Mouse (Mus musculus) CH12.LX (cell line): ENCODE results near the gene Dnaaf5. TPM values are rescaled to one million over a fixed set of nuclear protein-coding genes. Genes with fewer than 3 reads are reported as not detected.
A peak's percentile ranks its signal among the peaks of the same experiment; 100 is the strongest.

Experiments used
- DNase-seq: peaks from one replicate; pipeline ENCODE4 v3.0.0-alpha.2; 2013; ENCODE audit errors: extremely low read depth
- H3K27ac ChIP-seq: 2 replicates; pipeline ENCODE4 v1.5.1; 2012; ENCODE audit warnings: low read depth, mild to moderate bottlenecking, control low read depth, moderate library complexity; ENCODE audit not compliant: insufficient read depth
- H3K27me3 ChIP-seq: replicated peaks from 2 replicates; pipeline ENCODE3; 2012; ENCODE audit warnings: inconsistent platforms
- H3K36me3 ChIP-seq, 2 experiments: replicated peaks in 1 of 2; 2 replicates each; pipeline versions ENCODE3 to v1.6.1; 2012; ENCODE audit warnings: inconsistent platforms in 1 of 2, low read length in 1 of 2, mild to moderate bottlenecking in 1 of 2, mixed read lengths in 1 of 2, moderate library complexity in 1 of 2; ENCODE audit not compliant: control insufficient read depth in 1 of 2, insufficient read depth in 1 of 2
- H3K4me1 ChIP-seq, 2 experiments: 2 replicates each; pipeline ENCODE4 v1.6.1; 2012; ENCODE audit warnings: inconsistent platforms in 1 of 2, moderate library complexity in 1 of 2; ENCODE audit not compliant: insufficient read depth in 2 of 2, control insufficient read depth in 1 of 2
- H3K4me2 ChIP-seq: 2 replicates; pipeline ENCODE4 v1.6.1; 2012; ENCODE audit warnings: low read depth, mild to moderate bottlenecking, control low read depth; ENCODE audit not compliant: poor library complexity, insufficient read depth, severe bottlenecking
- H3K4me3 ChIP-seq, 3 experiments: fragments of 150-350 bp in 1 of 3; sonication (generic) in 1 of 3; replicated peaks in 1 of 3; 2 replicates each; pipeline versions ENCODE3 to v1.5.1; 2011 to 2012; ENCODE audit warnings: low read depth in 2 of 3, low read length in 2 of 3, mild to moderate bottlenecking in 2 of 3, moderate library complexity in 2 of 3, control low read depth in 1 of 3, improper control_type of control experiment in 1 of 3, inconsistent platforms in 1 of 3, mixed read lengths in 1 of 3; ENCODE audit not compliant: poor library complexity in 1 of 3
- H3K79me2 ChIP-seq: replicated peaks from 2 replicates; pipeline ENCODE4 v1.6.1; 2012; ENCODE audit warnings: mild to moderate bottlenecking, moderate library complexity; ENCODE audit not compliant: control insufficient read depth, poor library complexity, insufficient read depth, severe bottlenecking; ENCODE audit errors: extremely low read depth
- H3K9ac ChIP-seq: 2 replicates; pipeline ENCODE4 v1.6.1; 2012; ENCODE audit warnings: low read depth, mild to moderate bottlenecking, control low read depth, moderate library complexity; ENCODE audit not compliant: insufficient read depth
- H3K9me3 ChIP-seq: replicated peaks from 2 replicates; pipeline ENCODE3; 2012; ENCODE audit warnings: low read length, inconsistent platforms, mixed read lengths
- CTCF ChIP-seq, 2 experiments: IDR thresholded peaks in 1 of 2; conservative IDR thresholded peaks in 1 of 2; 2 replicates each; pipeline ENCODE4 v1.5.1; 2011 to 2012; ENCODE audit warnings: low read depth in 2 of 2, low read length in 2 of 2, improper control_type of control experiment in 1 of 2, inconsistent platforms in 1 of 2, mild to moderate bottlenecking in 1 of 2, moderate library complexity in 1 of 2
- E2F4 ChIP-seq: IDR thresholded peaks from 2 replicates; pipeline ENCODE4 v1.6.1; 2011; ENCODE audit warnings: low read depth, low read length, improper control_type of control experiment; ENCODE audit not compliant: insufficient replicate concordance
- HCFC1 ChIP-seq: IDR thresholded peaks from 2 replicates; pipeline ENCODE4 v1.6.1; 2012; ENCODE audit warnings: low read depth, mild to moderate bottlenecking, inconsistent platforms, low read length, improper control_type of control experiment
- JUND ChIP-seq: conservative IDR thresholded peaks from 2 replicates; pipeline ENCODE4 v1.6.1; 2011; ENCODE audit warnings: low read depth, low read length, improper control_type of control experiment
- MAFK ChIP-seq: IDR thresholded peaks from 2 replicates; pipeline ENCODE4 v1.6.1; 2011; ENCODE audit warnings: low read length, improper control_type of control experiment; ENCODE audit not compliant: insufficient replicate concordance
- MAZ ChIP-seq: IDR thresholded peaks from 2 replicates; pipeline ENCODE4 v1.6.1; 2012; ENCODE audit warnings: low read depth, mild to moderate bottlenecking, inconsistent platforms, low read length, improper control_type of control experiment, moderate library complexity
- MEF2A ChIP-seq: IDR thresholded peaks from 2 replicates; pipeline ENCODE4 v1.6.1; 2014; ENCODE audit warnings: low read depth, mild to moderate bottlenecking, inconsistent platforms, low read length, improper control_type of control experiment, borderline replicate concordance
- NRF1 ChIP-seq: IDR thresholded peaks from 2 replicates; pipeline ENCODE4 v1.6.1; 2014; ENCODE audit warnings: low read depth, mild to moderate bottlenecking, inconsistent platforms, low read length, improper control_type of control experiment, moderate library complexity
- PAX5 ChIP-seq: IDR thresholded peaks from 2 replicates; pipeline ENCODE4 v1.6.1; 2012; ENCODE audit warnings: low read length, inconsistent platforms, mixed read lengths
- POLR2AphosphoS2 ChIP-seq: IDR thresholded peaks from 2 replicates; pipeline ENCODE4 v1.6.1; 2011; ENCODE audit warnings: low read depth, low read length, improper control_type of control experiment
- RAD21 ChIP-seq: IDR thresholded peaks from 2 replicates; pipeline ENCODE4 v1.6.1; 2011; ENCODE audit warnings: low read depth, mild to moderate bottlenecking, low read length, improper control_type of control experiment, moderate library complexity
- SMC3 ChIP-seq: IDR thresholded peaks from 2 replicates; pipeline ENCODE4 v1.6.1; 2011; ENCODE audit warnings: low read depth, low read length, improper control_type of control experiment
- TCF12 ChIP-seq: IDR thresholded peaks from 2 replicates; pipeline ENCODE4 v1.6.1; 2014; ENCODE audit warnings: low read depth, mild to moderate bottlenecking, inconsistent platforms, low read length, improper control_type of control experiment
- USF1 ChIP-seq: IDR thresholded peaks from 2 replicates; pipeline ENCODE4 v1.6.1; 2014; ENCODE audit warnings: low read depth, mild to moderate bottlenecking, inconsistent platforms, low read length, improper control_type of control experiment
- ZC3H11A ChIP-seq: IDR thresholded peaks from 2 replicates; pipeline ENCODE4 v1.6.1; 2012; ENCODE audit warnings: low read depth, mild to moderate bottlenecking, inconsistent platforms, low read length, improper control_type of control experiment
- ZMIZ1 ChIP-seq: IDR thresholded peaks from 2 replicates; pipeline ENCODE4 v1.6.1; 2012; ENCODE audit warnings: low read depth, mild to moderate bottlenecking, inconsistent platforms, low read length, improper control_type of control experiment
- ZNF384 ChIP-seq: IDR thresholded peaks from 2 replicates; pipeline ENCODE4 v1.6.1; 2012; ENCODE audit warnings: low read depth, low read length, improper control_type of control experiment, inconsistent platforms
- dilution Hi-C: fragments of 300-500 bp; cut with MboI; formaldehyde crosslinking; loops from 2 replicates; pipeline ENCODE4 v1.14.3; 2020; ENCODE audit warnings: low sequenced_read_pairs; ENCODE audit not compliant: extremely low pct_unique_long_range_greater_than_20kb, extremely low pct_ligation_motif_present
- in situ Hi-C: fragments of 300-500 bp; cut with MboI; formaldehyde crosslinking; loops from 3 replicates; pipeline ENCODE4 v1.14.3; 2019; ENCODE audit warnings: low sequenced_read_pairs, low pct_ligation_motif_present, low pct_unique_long_range_greater_than_20kb, mixed read lengths
- polyA plus RNA-seq: library from polyadenylated mRNA; unstranded; fragments of >175 nt; gene quantifications from 2 replicates; pipeline ENCODE4 v1.2.1, GENCODE M21; 2012; ENCODE audit warnings: low read depth; ENCODE audit not compliant: insufficient read length
- total RNA-seq, 2 experiments: library from RNA; depleted of rRNA; stranded (reverse); fragments of 300-350 nt in 1 of 2; fragments of >200 nt in 1 of 2; gene quantifications; 2 replicates each; pipeline ENCODE4 v1.2.3; 2012 to 2014

Gene Dnaaf5
- total and polyA plus RNA-seq, 3 experiments = 17.9 to 25.2 (median 21.7) TPM

DNA sequence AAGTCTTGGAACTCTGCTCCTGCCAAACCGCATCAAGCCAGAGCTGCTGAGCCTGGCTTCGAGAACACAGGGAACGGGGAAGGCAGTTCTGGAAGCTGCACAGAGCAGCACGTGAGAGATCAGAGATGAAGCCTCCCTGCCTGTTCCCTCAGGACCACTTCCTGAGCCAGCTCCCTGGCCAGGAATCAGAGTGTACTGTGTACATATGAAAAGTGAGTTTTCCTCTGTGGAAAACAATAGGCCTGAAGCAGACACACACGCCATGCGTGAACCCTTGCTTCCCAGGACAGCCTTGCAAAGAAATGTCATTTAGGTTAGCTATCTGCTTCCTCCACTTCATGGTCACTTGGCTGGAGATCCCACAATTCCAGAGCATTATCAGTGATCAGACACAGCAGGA lies 48.2 kb upstream of the Dnaaf5 start:
- dilution Hi-C loops = no loop called here
- Histone ChIP-seq H3K4me2 (no peak overlapping the region), H3K27ac (no peak overlapping the region), H3K4me3 (no peak overlapping the region), H3K9ac (no peak overlapping the region), H3K4me1 (peaks cover 0 to 20% of the 10 kb centered on the region in 2 experiments; a peak in 2 of 4 replicates), H3K9me3 (peaks cover 6% of the 10 kb centered on the region), H3K79me2 (no peaks in the 10 kb centered on the region), H3K36me3 (no peaks in the 10 kb centered on the region), H3K27me3 (no peaks in the 10 kb centered on the region)
- no peak for DNase-seq
- TF ChIP-seq POLR2AphosphoS2 (no peak), MAFK (no peak), MAZ (no peak), USF1 (no peak), SMC3 (no peak), ZC3H11A (no peak), HCFC1 (no peak)
- in situ Hi-C loops = no loop called here

DNA sequence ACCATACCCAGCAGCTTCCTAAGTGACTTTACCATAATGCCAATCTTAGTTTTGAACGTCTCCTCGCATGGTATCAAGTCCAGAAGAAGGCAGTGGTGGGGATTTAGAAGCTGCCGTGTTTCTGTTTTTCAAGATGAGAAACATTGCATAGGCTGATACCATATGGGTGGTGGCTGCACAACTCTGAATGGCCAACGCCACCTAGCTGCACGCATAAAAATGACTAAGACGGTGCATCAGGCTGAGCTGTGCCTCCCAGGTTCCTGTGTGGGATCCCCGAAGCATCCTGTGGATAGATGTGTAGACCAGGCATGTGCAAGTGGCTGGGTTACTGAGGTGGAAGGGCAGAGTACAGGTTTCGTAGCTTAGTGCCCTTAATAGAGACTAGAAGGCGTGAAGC lies 42.2 kb upstream of the Dnaaf5 start:
- H3K27me3 ChIP-seq = no peaks in the 10 kb centered on the region
- in situ Hi-C loops (loop anchor here (5.0 kb wide), 1 partner anchor 69 kb away; no protein-coding TSS in a partner anchor), dilution Hi-C loops (no loop called here)
- no peak overlapping the region for H3K27ac ChIP-seq
- no peaks in the 10 kb centered on the region for H3K9me3 ChIP-seq
- H3K36me3 ChIP-seq = no peaks in the 10 kb centered on the region
- H3K4me1 ChIP-seq = peaks cover 0 to 3% of the 10 kb centered on the region in 2 experiments; a peak in 1 of 4 replicates
- no peak overlapping the region for H3K4me3 ChIP-seq
- H3K79me2 ChIP-seq = no peaks in the 10 kb centered on the region
- DNase-seq = no peak
- H3K4me2 ChIP-seq = no peak overlapping the region
- TF ChIP-seq CTCF (conservative IDR thresholded peaks at IDR 0.05 in 1 of 2, IDR thresholded peaks at IDR 0.05 in 1 of 2; ENCODE audit: low read depth in 2 of 2, low read length in 2 of 2) = peak in 1 of 2 experiments; percentile 67; a peak in 2 of 4 replicates
- no peak for TF ChIP-seq MEF2A
- peak; percentile 52 for TF ChIP-seq SMC3
- no peak for TF ChIP-seq JUND
- peak; percentile 60 for TF ChIP-seq RAD21
- H3K9ac ChIP-seq = no peak overlapping the region

DNA sequence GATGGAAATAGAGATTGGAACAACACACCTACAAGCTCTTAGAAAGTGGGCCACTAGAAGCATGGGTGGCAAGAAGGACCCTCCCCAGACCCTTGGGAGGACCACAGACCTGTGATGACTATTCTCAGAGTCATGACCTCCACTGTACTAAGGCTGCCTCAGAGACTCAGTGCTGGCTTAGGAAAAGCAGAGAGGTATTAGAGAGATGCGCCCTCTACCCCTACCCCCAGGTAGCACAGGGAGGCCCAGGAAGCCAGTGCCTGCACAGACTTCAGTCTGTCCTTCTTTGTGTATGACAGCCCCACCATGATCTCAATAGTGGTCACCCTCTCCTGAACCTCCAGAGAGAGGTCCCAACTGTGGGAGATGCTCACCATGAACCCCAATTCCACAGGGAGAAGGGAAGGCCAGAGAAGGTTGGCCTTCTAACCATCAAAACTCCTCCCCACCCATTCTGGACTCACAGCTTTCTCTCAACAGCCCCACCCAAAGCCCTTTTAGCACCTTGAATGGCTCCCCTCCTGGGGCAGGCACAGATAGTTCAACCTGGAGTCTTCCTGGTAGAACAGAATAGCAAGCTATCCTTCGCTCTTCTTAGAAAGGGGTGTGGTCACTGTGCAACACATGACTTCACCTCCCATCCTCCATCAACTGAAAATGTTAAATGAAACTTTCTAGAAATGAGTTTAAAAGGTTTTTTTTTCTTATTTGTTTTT lies 39.7 kb upstream of the Dnaaf5 start:
- H3K9me3 ChIP-seq = no peaks in the 10 kb centered on the region
- H3K4me2 ChIP-seq = no peak overlapping the region
- no peaks in the 10 kb centered on the region for H3K36me3 ChIP-seq
- H3K27me3 ChIP-seq = no peaks in the 10 kb centered on the region
- H3K79me2 ChIP-seq = no peaks in the 10 kb centered on the region
- no peak overlapping the region for H3K27ac ChIP-seq
- in situ Hi-C loops (no loop called here), dilution Hi-C loops (no loop called here)
- H3K4me1 ChIP-seq = peaks cover 0 to 3% of the 10 kb centered on the region in 2 experiments; a peak in 1 of 4 replicates
- TF ChIP-seq ZMIZ1 = no peak
- TF ChIP-seq NRF1 = no peak
- TF ChIP-seq RAD21 = peak; percentile 5
- no peak for TF ChIP-seq E2F4
- TF ChIP-seq CTCF (conservative IDR thresholded peaks at IDR 0.05 in 1 of 2, IDR thresholded peaks at IDR 0.05 in 1 of 2; ENCODE audit: low read depth in 2 of 2, low read length in 2 of 2) = peak in 1 of 2 experiments; percentile 55; a peak in 3 of 4 replicates
- no peak for TF ChIP-seq TCF12
- no peak for TF ChIP-seq PAX5
- TF ChIP-seq MAZ = no peak
- TF ChIP-seq SMC3 = peak; percentile 43
- no peak for TF ChIP-seq ZNF384
- no peak for DNase-seq
- no peak overlapping the region for H3K4me3 ChIP-seq
- no peak overlapping the region for H3K9ac ChIP-seq
